28 mouse cellular contexts compared by ENCODE assay signal in the genomic region with DNA sequence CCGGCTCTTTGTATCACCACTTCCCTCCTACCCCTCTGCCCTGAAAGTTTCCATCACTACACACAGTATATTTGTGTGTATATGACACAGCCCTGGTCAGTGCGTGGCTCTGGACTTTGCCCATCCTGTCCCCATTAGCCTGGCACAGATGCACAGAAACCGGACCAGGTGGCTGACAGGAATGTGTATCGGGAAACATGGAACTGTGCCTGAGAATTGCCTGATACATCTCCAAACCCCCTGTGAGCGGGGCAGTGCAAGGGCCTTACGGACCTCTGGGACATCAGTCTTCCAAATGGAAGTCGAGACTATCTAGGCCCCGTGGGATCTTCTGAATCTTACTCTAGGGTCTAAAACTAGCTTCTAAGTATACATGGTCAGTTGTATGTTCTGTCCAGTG.
"Had no signal": no experiment of that assay in that cellular context is flagged by ENCODE, and none has a peak within 500 bp of the region (broad histone marks: within the 10 kb centered on the region; RNA-seq: fewer than 3 reads in every experiment).

No protein-coding gene starts in this region.

- ATAC-seq: hindbrain, embryonic 16.5 days; hindbrain, postnatal 0 days; inflammation-experienced regulatory T-cells, adult 6 months; intestine, embryonic 15.5 days; intestine, embryonic 16.5 days; intestine, postnatal 0 days had no signal

- H3K9ac ChIP-seq: heart, embryonic 12.5 days; heart, embryonic 13.5 days; heart, embryonic 15.5 days; hindbrain, embryonic 12.5 days; hindbrain, embryonic 13.5 days; hindbrain, embryonic 14.5 days; hindbrain, embryonic 15.5 days; intestine, embryonic 15.5 days; kidney, embryonic 15.5 days had no signal

- H3K27ac ChIP-seq: heart, embryonic 10.5 days; heart, embryonic 13.5 days; heart, embryonic 15.5 days; hindbrain, embryonic 10.5 days; hindbrain, embryonic 12.5 days; hindbrain, embryonic 13.5 days; hindbrain, embryonic 14.5 days; hindbrain, embryonic 15.5 days; hindbrain, postnatal 0 days; intestine, embryonic 15.5 days; kidney, embryonic 15.5 days; kidney, postnatal 0 days; layer of hippocampus, adult 2 months; left cerebral cortex, adult 2 months had no signal

- H3K4me2 ChIP-seq: heart, embryonic 11.5 days; heart, embryonic 12.5 days; heart, embryonic 13.5 days; heart, embryonic 15.5 days; hindbrain, embryonic 12.5 days; hindbrain, embryonic 13.5 days; hindbrain, embryonic 14.5 days; hindbrain, embryonic 15.5 days; intestine, embryonic 15.5 days; kidney, embryonic 15.5 days had no signal

- H3K4me1 ChIP-seq: heart, embryonic 12.5 days; heart, embryonic 13.5 days; heart, embryonic 15.5 days; hindbrain, embryonic 10.5 days; hindbrain, embryonic 12.5 days; hindbrain, embryonic 13.5 days; hindbrain, embryonic 15.5 days; intestine, embryonic 15.5 days; kidney, embryonic 15.5 days had no signal

- H3K4me3 ChIP-seq: heart, embryonic 10.5 days; heart, embryonic 12.5 days; heart, embryonic 13.5 days; heart, embryonic 15.5 days; hindbrain, embryonic 10.5 days; hindbrain, embryonic 12.5 days; hindbrain, embryonic 13.5 days; hindbrain, embryonic 15.5 days; intestine, embryonic 15.5 days; kidney, embryonic 15.5 days; layer of hippocampus, adult 2 months; left cerebral cortex, adult 2 months had no signal

- H3K36me3 ChIP-seq: heart, embryonic 10.5 days; heart, embryonic 12.5 days; heart, embryonic 13.5 days; heart, embryonic 15.5 days; intestine, embryonic 15.5 days; kidney, embryonic 15.5 days had no signal

- H3K9me3 ChIP-seq: heart, embryonic 10.5 days; heart, embryonic 12.5 days; heart, embryonic 13.5 days; heart, embryonic 15.5 days; hindbrain, embryonic 10.5 days; hindbrain, embryonic 12.5 days; hindbrain, embryonic 13.5 days; hindbrain, embryonic 15.5 days; intestine, embryonic 15.5 days; kidney, embryonic 15.5 days had no signal

- H3K27me3 ChIP-seq: heart, embryonic 15.5 days; hindbrain, embryonic 12.5 days; hindbrain, embryonic 13.5 days; hindbrain, embryonic 15.5 days; intestine, embryonic 15.5 days; kidney, embryonic 15.5 days had no signal

- DNase-seq: heart, postnatal 10 days; heart, postnatal 14 days; heart, postnatal 36 days; heart, postnatal 4 days; kidney, postnatal 10 days; kidney, postnatal 4 days; layer of hippocampus, adult 9-11 months; layer of hippocampus, postnatal 36 days had no signal
